Mouse (Mus musculus) liver, embryonic 14.5 days (tissue): Measurements from ENCODE around the gene Olfr588-ps1.
"Not testable (repeated sequence)": the region's sequence is repeated elsewhere in the genome, so short reads cannot be mapped to it uniquely, and the experiment has no call there.

ENCODE experiments used
- CTCF ChIP-seq: IDR thresholded peaks from 2 replicates; pipeline ENCODE4 v1.5.1; 2016; ENCODE audit warnings: antibody characterized with exemption, low read depth, control low read depth
- EP300 ChIP-seq: IDR thresholded peaks from 2 replicates; pipeline ENCODE4 v1.6.1; 2016; ENCODE audit warnings: antibody characterized with exemption, low read depth

GRCm38 (mm10) chr7:103184503-103184902 lies 43.8 kb downstream of the Olfr588-ps1 start, which contains the start of gene Olfr592:
- not testable (repeated sequence) for TF ChIP-seq CTCF, EP300
